Mouse (Mus musculus) left cerebral cortex, adult 8-10 months (tissue): Measurements from ENCODE around the gene Slc2a10. TPM values are rescaled to one million over a fixed set of nuclear protein-coding genes. Genes with fewer than 3 reads are reported as not detected.
"Not testable (repeated sequence)": the region's sequence is repeated elsewhere in the genome, so short reads cannot be mapped to it uniquely, and the experiment has no call there.

Experiments
- DNase-seq, 2 experiments: peaks; one replicate each; pipeline ENCODE4 v3.0.0; 2022; ENCODE audit warnings: low spot score in 2 of 2
- total RNA-seq, 4 experiments: library from RNA; stranded (reverse); gene quantifications; 2 replicates each; pipeline ENCODE4 v1.2.4; 2022

Slc2a10 gene
- total RNA-seq, 4 experiments from 2014 or later, result 1.0 to 1.4 (median 1.2) TPM

- no peak for DNase-seq
These were observed 4.8 kb upstream of the Slc2a10 start for GRCm38 (mm10) chr2:165498816-165499215.

DNA sequence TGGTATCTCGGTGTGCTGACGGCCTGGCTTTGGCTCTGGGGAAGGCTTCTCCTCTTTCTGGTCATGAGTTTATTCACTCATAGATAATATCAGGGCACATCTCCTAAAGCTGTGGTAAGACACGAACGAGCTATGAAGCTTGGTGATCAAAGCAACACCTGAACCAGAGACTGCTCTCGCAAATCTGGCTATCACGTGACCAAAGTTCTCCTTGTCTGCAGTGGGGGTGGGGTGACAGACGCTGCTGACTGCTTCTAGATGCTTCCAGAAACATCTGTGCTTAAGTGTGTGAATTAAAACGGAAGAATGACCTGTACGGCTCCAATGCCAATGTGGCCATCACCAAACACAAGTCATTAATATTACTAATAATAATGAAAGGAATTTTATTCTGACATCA lies 6.1 kb downstream of the Slc2a10 start:
- no peak for DNase-seq

GRCm38 (mm10) chr2:165510466-165510865 lies 6.9 kb downstream of the Slc2a10 start:
- peak in 1 of 2 experiments; percentile 37 for DNase-seq

DNA sequence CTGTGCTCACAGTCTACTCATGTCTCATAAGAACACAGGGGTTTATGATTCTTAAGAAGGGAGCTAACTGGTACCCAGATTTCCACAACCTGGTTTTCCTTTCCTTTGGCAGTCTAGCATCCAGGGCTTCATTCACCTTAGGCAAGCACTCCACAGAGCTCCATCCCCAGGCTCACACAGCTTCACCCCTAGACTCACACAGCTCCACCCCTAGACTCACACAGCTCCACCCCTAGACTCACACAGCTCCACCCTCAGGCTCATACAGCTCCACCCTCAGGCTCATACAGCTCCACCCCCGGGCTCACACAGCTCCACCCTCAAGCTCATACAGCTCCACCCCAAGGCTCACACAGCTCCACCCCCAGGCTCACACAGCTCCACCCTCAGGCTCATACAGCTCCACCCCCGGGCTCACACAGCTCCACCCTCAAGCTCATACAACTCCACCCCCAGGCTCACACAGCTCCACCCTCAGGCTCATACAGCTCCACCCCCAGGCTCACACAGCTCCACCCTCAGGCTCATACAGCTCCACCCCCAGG lies 7.4 kb downstream of the Slc2a10 start:
- DNase-seq, result not testable (repeated sequence)

GRCm38 (mm10) chr2:165511530-165511929 lies 7.9 kb downstream of the Slc2a10 start:
- not testable (repeated sequence) for DNase-seq

GRCm38 (mm10) chr2:165512426-165512825 lies 8.8 kb downstream of the Slc2a10 start:
- DNase-seq, result no peak

GRCm38 (mm10) chr2:165512870-165513600 lies 9.4 kb downstream of the Slc2a10 start:
- no peak for DNase-seq

- DNase-seq, result no peak
These were observed 11.7 kb downstream of the Slc2a10 start for GRCm38 (mm10) chr2:165515178-165515728.

- no peak for DNase-seq
These were observed 22.0 kb downstream of the Slc2a10 start for GRCm38 (mm10) chr2:165525609-165526008.

DNA sequence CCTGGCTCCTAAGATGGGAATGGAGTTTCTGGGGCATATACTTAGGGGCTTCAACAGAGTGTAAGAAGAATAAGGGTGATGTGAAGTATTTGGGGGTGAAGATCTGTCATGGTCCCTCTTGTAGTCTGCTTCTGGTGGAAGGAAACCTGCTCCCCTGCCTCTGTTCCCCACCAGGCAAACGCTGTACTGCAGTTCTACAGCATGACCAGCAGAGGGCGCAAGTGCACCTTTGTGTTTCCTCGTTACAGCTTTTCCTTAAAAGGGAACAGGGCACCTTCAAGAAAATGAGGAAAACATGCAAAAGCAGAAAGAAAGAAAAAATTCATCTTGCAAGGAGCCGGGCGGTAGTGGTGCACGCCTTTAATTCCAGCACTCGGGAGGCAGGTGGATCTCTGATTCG lies 25.5 kb downstream of the Slc2a10 start:
- DNase-seq, result no peak

DNA sequence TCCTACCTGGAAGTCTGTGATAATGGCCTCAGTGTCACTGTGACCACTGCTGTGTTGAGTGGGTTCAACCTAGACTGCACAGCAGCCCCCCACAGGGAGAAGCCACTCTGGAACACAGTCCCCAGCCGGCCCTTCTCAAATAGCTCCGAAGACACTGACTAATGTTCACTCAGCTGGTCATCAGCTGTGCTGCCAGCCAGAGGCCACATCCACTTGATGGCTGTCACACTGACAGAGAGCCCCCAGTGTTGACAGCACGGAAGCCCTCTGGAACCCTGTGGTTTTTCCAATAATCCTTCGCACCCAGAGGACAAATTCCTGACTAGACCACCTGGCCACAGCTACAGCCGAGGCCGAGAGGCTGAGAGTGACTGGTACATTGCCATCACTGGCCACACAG lies 30.2 kb downstream of the Slc2a10 start:
- no peak for DNase-seq

- no peak for DNase-seq
These were observed 37.4 kb downstream of the Slc2a10 start for GRCm38 (mm10) chr2:165540975-165541374.

- DNase-seq, result no peak
These were observed 39.5 kb downstream of the Slc2a10 start for GRCm38 (mm10) chr2:165542939-165543669.

DNA sequence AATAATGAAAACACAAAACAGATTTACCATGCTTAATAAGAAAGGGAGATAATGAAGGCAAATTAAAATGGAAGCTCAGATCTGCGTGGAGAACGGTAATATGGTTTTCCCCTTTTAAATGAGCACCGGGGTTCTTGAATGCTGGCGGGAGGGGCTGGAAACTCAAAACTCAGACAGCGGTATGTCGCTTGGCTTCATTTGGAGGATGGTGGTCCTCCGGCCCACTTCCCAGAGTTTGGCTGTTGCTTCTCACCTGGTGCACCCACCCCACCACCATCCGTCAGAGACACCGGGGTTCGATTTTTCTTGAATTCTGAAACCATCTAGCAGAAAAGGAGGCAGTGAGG lies 40.1 kb downstream of the Slc2a10 start:
- no peak for DNase-seq

DNA sequence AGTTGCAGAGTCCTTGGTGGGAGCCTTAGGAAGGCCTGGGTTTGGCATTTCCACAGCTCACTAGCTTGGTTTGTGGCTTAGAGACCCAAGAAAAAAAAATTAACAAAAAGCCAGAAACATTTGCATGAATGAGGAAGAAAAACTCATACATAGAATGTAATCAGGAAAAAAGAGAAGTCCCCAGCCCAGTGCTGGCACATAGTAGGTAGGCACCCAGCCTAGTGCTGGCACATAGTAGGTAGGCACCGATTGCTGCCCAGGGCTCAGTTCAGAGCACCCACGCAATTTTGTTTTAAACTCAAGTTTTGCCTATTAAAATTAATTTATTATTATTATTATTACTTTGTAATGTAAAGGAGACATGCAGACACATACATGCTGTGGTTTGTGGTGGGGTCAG lies 42.1 kb downstream of the Slc2a10 start:
- no peak for DNase-seq

DNA sequence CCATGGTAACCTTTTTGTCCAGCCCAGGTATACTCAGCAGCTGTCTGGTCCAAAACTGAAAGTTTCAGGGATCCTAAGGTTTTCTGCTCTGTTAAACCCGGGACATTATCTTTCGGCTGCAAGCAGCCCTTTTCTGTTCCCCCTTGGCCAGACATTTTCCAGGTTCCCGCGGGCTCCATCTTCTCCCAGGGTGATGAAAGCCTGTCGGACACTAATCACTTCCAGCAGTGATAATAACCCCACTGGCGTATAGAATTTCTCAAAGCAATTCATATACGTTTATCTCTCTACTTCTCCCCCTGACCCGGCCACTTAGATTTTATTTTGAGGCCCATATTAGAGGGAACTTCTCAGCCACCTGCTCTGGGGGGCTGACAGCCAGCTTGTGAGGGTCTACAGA lies 42.8 kb downstream of the Slc2a10 start:
- no peak for DNase-seq

DNA sequence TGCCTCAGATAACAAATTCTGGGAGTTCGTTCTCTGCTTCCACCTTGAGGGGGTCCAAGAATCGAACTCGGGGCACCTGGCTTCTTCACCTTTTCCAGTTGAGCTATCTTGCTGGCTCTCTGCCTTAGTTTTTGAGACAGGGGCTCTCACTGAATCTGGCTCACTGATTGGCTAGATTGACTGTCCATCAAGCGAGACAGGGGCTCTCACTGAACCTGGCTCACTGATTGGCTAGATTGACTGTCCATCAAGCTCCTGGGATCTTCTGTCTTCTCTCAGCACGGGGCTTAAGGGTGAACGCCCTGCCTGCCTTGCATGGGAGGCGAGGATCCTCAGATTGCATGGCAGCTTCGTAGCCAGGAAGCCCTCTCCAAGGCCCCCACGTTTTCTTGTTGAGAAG lies 43.8 kb downstream of the Slc2a10 start:
- no peak for DNase-seq

- no peak for DNase-seq
These were observed 45.0 kb downstream of the Slc2a10 start for GRCm38 (mm10) chr2:165548627-165549026.

GRCm38 (mm10) chr2:165550410-165550809 lies 46.8 kb downstream of the Slc2a10 start:
- not testable (repeated sequence) for DNase-seq

DNA sequence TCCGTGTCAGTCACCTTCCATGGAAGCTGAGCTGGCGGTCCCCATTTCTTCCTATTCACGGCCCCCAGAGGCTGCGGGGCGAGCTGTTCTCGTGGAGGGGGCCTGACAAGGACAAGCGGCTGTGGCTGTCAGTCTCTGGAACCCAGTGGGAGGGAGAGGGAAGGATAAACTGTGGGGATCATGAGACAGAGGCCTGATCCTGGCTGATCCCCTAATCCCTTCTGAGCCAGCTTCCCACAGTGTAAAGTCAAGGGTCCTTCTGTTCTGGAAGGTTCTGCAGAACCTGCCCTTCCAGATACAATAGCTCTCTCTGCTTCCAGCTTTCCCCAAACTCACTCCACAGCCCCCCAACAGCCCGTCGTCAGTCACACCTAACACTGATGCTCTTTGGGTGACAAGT lies 50.5 kb downstream of the Slc2a10 start:
- DNase-seq, result no peak

DNA sequence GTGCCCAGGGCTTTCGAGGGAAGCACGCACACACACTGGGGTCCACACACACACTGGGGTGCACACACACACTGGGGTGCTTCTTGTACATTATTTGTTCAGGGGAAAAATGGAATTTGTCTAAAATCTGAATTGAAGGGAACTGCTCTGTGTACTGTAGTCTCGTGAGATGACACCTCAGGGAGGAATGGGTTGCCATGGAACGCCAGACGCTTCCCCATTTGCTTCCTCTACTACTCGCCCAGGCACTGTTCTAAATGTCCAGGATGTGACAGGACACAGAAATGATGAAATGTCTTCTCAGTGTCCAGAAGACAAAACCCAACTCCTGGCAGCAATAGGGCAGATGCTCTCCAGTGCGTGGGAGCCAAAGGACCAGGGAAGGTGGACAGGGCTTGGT lies 53.7 kb downstream of the Slc2a10 start:
- DNase-seq, result no peak

DNA sequence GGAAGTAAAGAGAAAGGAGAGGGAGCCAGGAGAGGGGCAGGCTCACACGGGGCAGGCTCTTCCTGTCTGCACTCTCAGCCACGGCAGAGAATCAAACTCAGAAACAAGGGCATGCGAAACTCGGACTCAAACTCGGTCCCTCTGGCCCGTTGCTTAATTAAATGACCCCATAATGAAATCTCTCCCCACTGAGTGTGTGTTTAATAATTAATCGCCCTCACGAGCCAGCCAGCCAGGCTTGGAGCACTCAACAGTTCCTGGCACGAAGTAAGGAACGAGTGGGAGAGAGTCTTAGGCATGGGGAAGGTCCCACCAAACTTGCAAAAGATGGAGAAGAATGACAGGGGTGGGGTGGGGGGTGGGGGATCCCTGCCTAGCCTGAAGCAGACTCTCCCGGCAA lies 55.3 kb downstream of the Slc2a10 start:
- DNase-seq, result no peak
